Mouse (Mus musculus): ENCODE measurements around the gene Cxcl15.
"Not testable (repeated sequence)": the region's sequence is repeated elsewhere in the genome, so short reads cannot be mapped to it uniquely, and the experiment has no call there.

DNA sequence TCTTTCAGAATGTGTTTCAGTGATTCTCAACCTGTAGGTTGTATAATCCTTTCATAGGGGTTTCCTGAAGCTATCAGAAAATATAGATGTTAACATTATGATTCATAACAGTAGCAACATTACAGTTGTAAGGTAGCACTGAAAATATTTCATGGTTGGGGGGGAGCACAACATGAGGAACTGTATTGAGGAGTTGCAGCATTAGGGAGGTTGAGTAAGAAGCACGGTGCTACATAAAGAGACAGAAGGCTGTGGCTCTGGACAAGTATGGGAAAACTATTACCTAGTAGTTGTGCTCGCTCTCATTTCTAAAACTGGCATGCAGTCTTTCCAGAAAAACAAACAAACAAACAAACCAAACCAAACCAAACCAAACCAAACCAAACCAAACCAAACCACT, 1.1 kb downstream of the Cxcl15 start:
- not testable (repeated sequence) for TF ChIP-seq POLR2A (IDR thresholded peaks at IDR 0.05; ENCODE audit: low read depth, low read length); CTCF (conservative IDR thresholded peaks at IDR 0.05; ENCODE audit: insufficient read depth, insufficient read length, low read depth, low read length)
